Mouse (Mus musculus) large intestine, adult 2 months (tissue): ENCODE results near the gene Sema3a. TPM values are rescaled to one million over a fixed set of nuclear protein-coding genes. Genes with fewer than 3 reads are reported as not detected.

Experiments used
- DNase-seq: peaks from one replicate; pipeline ENCODE4 v3.0.0-alpha.2; 2012; ENCODE audit warnings: low read depth, low spot score
- WGBS: fragments of 180-500 bp; shearing (Covaris S2); methylation state at CpG from one replicate; pipeline ENCODE4 v1.1.7; 2018; 5-methylcytosine and 5-hydroxymethylcytosine counted together
- polyA plus RNA-seq: library from polyadenylated mRNA; depleted of rRNA; stranded (reverse); fragments of >200 nt; gene quantifications from 2 replicates; pipeline ENCODE4 v1.2.3, GENCODE M21; 2012

Gene Sema3a
- polyA plus RNA-seq, 1 experiment: 0.29 TPM

DNA sequence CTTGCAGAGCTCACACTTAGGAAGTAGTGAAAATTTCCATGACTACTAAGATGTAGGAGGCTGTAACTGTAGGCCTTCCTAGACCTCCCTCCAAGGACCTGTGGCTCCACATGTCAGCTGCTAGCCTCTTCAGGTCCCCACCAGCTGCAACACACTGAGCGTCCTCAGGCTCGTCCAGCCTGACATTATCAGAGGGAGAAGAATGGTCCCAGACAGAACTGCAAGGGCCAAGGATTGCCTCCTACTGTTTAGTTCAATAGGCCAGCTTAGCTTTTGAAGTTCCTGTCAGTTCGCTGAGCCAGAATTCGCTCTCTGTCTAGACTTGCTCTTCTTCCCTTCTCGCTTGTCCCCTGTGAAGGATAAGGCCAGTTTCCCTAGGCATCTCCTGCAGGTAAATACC lies 504.7 kb downstream of the Sema3a start:
- WGBS: 56% methylated on average over 5 of the region's 5 CpGs
- DNase-seq: no peak

DNA sequence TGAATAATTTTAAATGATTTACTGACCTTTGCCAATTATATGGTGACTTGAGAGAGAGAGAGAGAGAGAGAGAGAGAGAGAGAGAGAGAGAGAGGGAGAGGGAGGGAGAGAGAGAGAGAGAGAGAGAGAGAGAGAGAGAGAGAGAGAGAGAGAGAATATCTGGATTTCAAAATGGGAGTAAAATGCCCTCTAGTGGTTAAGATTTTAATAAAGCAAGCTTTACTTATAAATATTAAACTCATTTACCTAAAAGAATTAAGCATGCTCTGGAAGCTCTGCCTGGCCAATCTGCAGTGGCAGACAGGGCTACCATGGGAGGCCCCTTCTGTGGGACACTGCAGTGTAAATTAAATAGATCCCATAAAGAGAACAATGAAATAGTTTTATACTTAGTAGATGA lies 505.5 kb downstream of the Sema3a start:
- no peak for DNase-seq

DNA sequence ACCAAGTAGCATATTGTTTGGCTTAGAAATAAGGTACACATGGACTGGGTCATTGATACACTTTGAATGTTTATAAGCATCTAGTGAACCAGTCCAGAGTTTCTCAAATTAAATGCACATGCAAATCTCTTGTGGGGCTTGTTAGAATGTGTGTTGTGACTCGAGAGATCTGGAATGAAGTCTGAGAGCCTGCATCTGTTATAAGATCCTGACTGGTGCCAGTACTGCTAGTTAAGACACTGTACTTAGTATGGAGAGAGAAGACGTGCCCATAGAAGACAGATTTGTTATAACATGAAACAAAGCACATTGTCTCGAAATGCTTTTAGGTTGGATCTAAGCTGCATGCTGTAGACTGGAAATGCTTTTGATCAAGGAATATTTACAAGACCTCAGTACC lies 511.0 kb downstream of the Sema3a start:
- no peak for DNase-seq
- 63% methylated on average over 3 of the region's 3 CpGs for WGBS
